9 mouse cellular contexts compared by ENCODE assay signal in the genomic region with DNA sequence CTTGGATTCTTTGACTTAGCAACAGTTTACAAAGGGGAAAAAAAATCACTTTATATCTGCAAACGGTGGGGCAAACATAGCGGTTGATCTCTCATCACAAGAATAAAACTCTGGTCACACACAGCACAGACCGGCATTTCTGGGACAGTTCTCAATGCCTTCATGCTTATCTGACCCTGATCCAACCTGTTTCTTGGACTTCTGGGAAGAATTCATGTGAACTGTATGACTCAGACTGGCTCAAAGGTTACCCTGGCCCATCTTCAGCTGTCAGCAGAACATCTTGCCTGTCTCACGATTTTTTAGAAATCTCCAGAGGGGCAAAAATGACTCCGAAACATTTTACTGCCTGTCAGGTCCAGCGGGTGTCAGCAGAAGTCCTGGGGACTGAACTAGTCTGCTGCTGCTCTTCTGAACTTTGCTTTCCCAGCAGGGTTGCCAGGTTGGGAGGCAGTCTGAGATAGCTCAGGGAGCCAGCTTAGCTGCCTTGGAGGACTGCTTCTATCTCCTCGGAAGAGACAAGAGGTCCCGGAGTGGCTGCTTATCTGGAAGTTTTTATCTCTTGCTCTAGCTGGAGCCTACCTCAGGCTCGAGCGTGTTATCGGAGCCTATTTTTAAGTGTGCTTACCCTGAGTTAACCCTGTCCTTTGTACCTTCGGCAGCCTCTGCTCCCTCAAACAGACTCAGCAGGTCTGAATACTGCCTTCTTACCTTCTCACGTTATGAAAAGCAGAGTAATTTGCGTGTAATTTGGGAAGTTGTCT. TPM values are rescaled to one million over a fixed set of nuclear protein-coding genes. Genes with fewer than 3 reads are reported as not detected.
DNase-seq lines count a peak whose midpoint lies in the region; ATAC-seq and TF ChIP-seq lines count a peak whose summit lies in the region.
"Had no signal": no experiment of that assay in that cellular context is flagged by ENCODE, and none has a peak within 500 bp of the region (broad histone marks: within the 10 kb centered on the region; RNA-seq: fewer than 3 reads in every experiment).

No protein-coding gene starts in this region.

- TF ChIP-seq CTCF in intestine, postnatal 0 days (IDR thresholded peaks at IDR 0.05; ENCODE audit: low read depth), result no peak

- H3K27ac ChIP-seq in lung, embryonic 16.5 days (ENCODE audit: low read length), result no peak overlapping the region
- no peak overlapping the region for H3K27ac ChIP-seq in heart, embryonic 12.5 days (ENCODE audit: poor library complexity, severe bottlenecking)
- H3K27ac ChIP-seq in intestine, postnatal 0 days (ENCODE audit: low read depth, low read length), result peak overlapping the region; percentile 68
- H3K27ac ChIP-seq in stomach, embryonic 16.5 days (ENCODE audit: low read length), result no peak overlapping the region
- H3K27ac ChIP-seq in midbrain, embryonic 15.5 days, result no peak overlapping the region

- H3K36me3 ChIP-seq in lung, embryonic 16.5 days (ENCODE audit: control insufficient read depth, insufficient read depth, low read length), result no peaks in the 10 kb centered on the region
- no peaks in the 10 kb centered on the region for H3K36me3 ChIP-seq in heart, embryonic 12.5 days
- no peaks in the 10 kb centered on the region for H3K36me3 ChIP-seq in intestine, postnatal 0 days (ENCODE audit: control insufficient read depth, insufficient read depth)
- H3K36me3 ChIP-seq in stomach, embryonic 16.5 days (ENCODE audit: control insufficient read depth, insufficient read depth, low read length), result no peaks in the 10 kb centered on the region
- H3K36me3 ChIP-seq in midbrain, embryonic 15.5 days (replicated peaks), result no peaks in the 10 kb centered on the region

- no peak for DNase-seq in lung, postnatal 4 days
- no peak for DNase-seq in right cerebral cortex, postnatal 25 days
- DNase-seq in layer of hippocampus, adult 8-10 months (ENCODE audit: low spot score in 2 of 2), result no peak

- no peaks in the 10 kb centered on the region for H3K9me3 ChIP-seq in lung, embryonic 16.5 days (ENCODE audit: control insufficient read depth, low read length)
- H3K9me3 ChIP-seq in heart, embryonic 12.5 days (replicated peaks), result no peaks in the 10 kb centered on the region
- no peaks in the 10 kb centered on the region for H3K9me3 ChIP-seq in intestine, postnatal 0 days (ENCODE audit: control insufficient read depth)
- no peaks in the 10 kb centered on the region for H3K9me3 ChIP-seq in stomach, embryonic 16.5 days (replicated peaks; ENCODE audit: control insufficient read depth, low read length)
- H3K9me3 ChIP-seq in midbrain, embryonic 15.5 days, result no peaks in the 10 kb centered on the region

- no peaks in the 10 kb centered on the region; the same call in 1 of the 2 replicates for H3K27me3 ChIP-seq in lung, embryonic 16.5 days (ENCODE audit: control insufficient read depth, insufficient read depth, low read depth, low read length)
- H3K27me3 ChIP-seq in heart, embryonic 12.5 days (replicated peaks), result no peaks in the 10 kb centered on the region
- H3K27me3 ChIP-seq in intestine, postnatal 0 days (replicated peaks; ENCODE audit: control insufficient read depth, insufficient read depth, low read length), result no peaks in the 10 kb centered on the region
- H3K27me3 ChIP-seq in stomach, embryonic 16.5 days (ENCODE audit: control insufficient read depth, insufficient read depth, low read length), result no peaks in the 10 kb centered on the region
- H3K27me3 ChIP-seq in midbrain, embryonic 15.5 days (replicated peaks), result no peaks in the 10 kb centered on the region; the same call in 1 of the 2 replicates

- peak overlapping the region; percentile 13 for H3K9ac ChIP-seq in lung, embryonic 16.5 days (ENCODE audit: low read length)
- H3K9ac ChIP-seq in heart, embryonic 12.5 days, result 0 out of 2 replicates have a peak overlapping the region, but pooled peaks have one; percentile 40
- H3K9ac ChIP-seq in intestine, postnatal 0 days (ENCODE audit: low read depth, low read length), result no peak overlapping the region
- H3K9ac ChIP-seq in stomach, embryonic 16.5 days (ENCODE audit: low read length), result no peak overlapping the region
- no peak overlapping the region for H3K9ac ChIP-seq in midbrain, embryonic 15.5 days

- WGBS in lung, embryonic 16.5 days, result 17% methylated on average over 14 of the region's 14 CpGs
- 8% methylated on average over 14 of the region's 14 CpGs for WGBS in heart, embryonic 12.5 days
- WGBS in intestine, postnatal 0 days, result 29% methylated on average over 14 of the region's 14 CpGs
- WGBS in stomach, embryonic 16.5 days, result 35% methylated on average over 14 of the region's 14 CpGs
- 71% methylated on average over 14 of the region's 14 CpGs for whole genome bisulfite sequencing in midbrain, embryonic 15.5 days

- peak overlapping the region; percentile 15; the same call in 1 of the 2 replicates for H3K4me3 ChIP-seq in lung, embryonic 16.5 days (ENCODE audit: low read length)
- peak overlapping the region; percentile 37 for H3K4me3 ChIP-seq in heart, embryonic 12.5 days
- no peak overlapping the region for H3K4me3 ChIP-seq in intestine, postnatal 0 days (ENCODE audit: low read depth, low read length)
- no peak overlapping the region for H3K4me3 ChIP-seq in stomach, embryonic 16.5 days (replicated peaks; ENCODE audit: low read length)
- H3K4me3 ChIP-seq in midbrain, embryonic 15.5 days, result no peak overlapping the region

- H3K4me2 ChIP-seq in lung, embryonic 16.5 days (ENCODE audit: low read depth, low read length), result peak overlapping the region; percentile 39
- H3K4me2 ChIP-seq in heart, embryonic 12.5 days, result peak overlapping the region; percentile 63
- H3K4me2 ChIP-seq in intestine, postnatal 0 days (replicated peaks; ENCODE audit: low read depth), result peak overlapping the region; percentile 45
- H3K4me2 ChIP-seq in stomach, embryonic 16.5 days (ENCODE audit: low read depth, low read length), result peak overlapping the region; percentile 23; the same call in 1 of the 2 replicates
- no peak overlapping the region for H3K4me2 ChIP-seq in midbrain, embryonic 15.5 days

- no peaks in the 10 kb centered on the region; the same call in 1 of the 2 replicates for H3K4me1 ChIP-seq in lung, embryonic 16.5 days (replicated peaks; ENCODE audit: control insufficient read depth, insufficient read depth, low read length)
- peaks cover 16% of the 10 kb centered on the region for H3K4me1 ChIP-seq in heart, embryonic 12.5 days (replicated peaks)
- H3K4me1 ChIP-seq in intestine, postnatal 0 days (replicated peaks; ENCODE audit: control insufficient read depth, insufficient read depth, low read length), result no peaks in the 10 kb centered on the region
- H3K4me1 ChIP-seq in stomach, embryonic 16.5 days (ENCODE audit: control insufficient read depth, insufficient read depth, low read length), result no peaks in the 10 kb centered on the region
- H3K4me1 ChIP-seq in midbrain, embryonic 15.5 days, result no peaks in the 10 kb centered on the region

- peak; percentile 54; the same call in 1 of the 2 replicates for ATAC-seq in lung, embryonic 16.5 days (ENCODE audit: low read depth)
- peak; percentile 59; the same call in 1 of the 2 replicates for ATAC-seq in heart, embryonic 12.5 days (ENCODE audit: insufficient number of reproducible peaks, low FRiP score)
- ATAC-seq in intestine, postnatal 0 days, result peak; percentile 81
- ATAC-seq in stomach, embryonic 16.5 days (ENCODE audit: insufficient read depth, low FRiP score), result peak; percentile 60
- ATAC-seq in midbrain, embryonic 15.5 days (replicated peaks), result no peak

RNA-seq across cellular contexts. Expression of a gene that starts 29.7 kb away (rescaled TPM):
- 46.8 and 52.1 TPM in 2 replicates for polyA plus RNA-seq in lung, embryonic 16.5 days (2015; fragmentation: Nextera tagmentation; extraction: Ambion mirVana)
- polyA plus RNA-seq in heart, embryonic 12.5 days (2016; fragmentation: Nextera tagmentation; extraction: Ambion mirVana), result 140 and 144 TPM in 2 replicates
- polyA plus RNA-seq in intestine, postnatal 0 days (2015; fragmentation: Nextera tagmentation; extraction: Ambion mirVana), result 174 and 213 TPM in 2 replicates
- polyA plus RNA-seq in stomach, embryonic 16.5 days (2015; fragmentation: Nextera tagmentation; extraction: Ambion mirVana), result 50.4 and 56.1 TPM in 2 replicates
- 64.0 and 71.0 TPM in 2 replicates for polyA plus RNA-seq in midbrain, embryonic 15.5 days (2015; fragmentation: Nextera tagmentation; extraction: Ambion mirVana)
- 100 to 1,000 TPM; 136 to 161 (median 142) TPM for total RNA-seq in layer of hippocampus, adult 8-10 months (2022)
- total RNA-seq: neutrophil, adult 5-6 weeks had no signal

Comparison
In these comparisons a context has a peak if more than half of its experiments do, and no peak if none do; other contexts are left out.
1. H3K4me3 ChIP-seq: peak in lung, embryonic 16.5 days (single experiment) and heart, embryonic 12.5 days (single experiment); none in intestine, postnatal 0 days (single experiment), stomach, embryonic 16.5 days (single experiment) and midbrain, embryonic 15.5 days (single experiment).
2. H3K9ac ChIP-seq: peak in lung, embryonic 16.5 days (single experiment) and heart, embryonic 12.5 days (single experiment); none in intestine, postnatal 0 days (single experiment), stomach, embryonic 16.5 days (single experiment) and midbrain, embryonic 15.5 days (single experiment).